Mouse (Mus musculus) embryonic facial prominence, embryonic 14.5 days (tissue): ENCODE results near the gene Lman2l. TPM values are rescaled to one million over a fixed set of nuclear protein-coding genes. Genes with fewer than 3 reads are reported as not detected.

Experiments
- ATAC-seq: fragments of 200-750 bp; cut with Nextera tagmentation; 2 replicates; pipeline ENCODE4 v1.8.0; 2017; ENCODE audit warnings: low read depth, moderate number of reproducible peaks, moderate TSS enrichment
- DNase-seq: peaks from one replicate; pipeline ENCODE4 v3.0.0-alpha.2; 2015; ENCODE audit warnings: low spot score
- H3K27ac ChIP-seq: fragments of 300-500 bp; sonication (generic); replicated peaks from 2 replicates; pipeline ENCODE4 v1.5.1; 2014; ENCODE audit warnings: low read depth, mild to moderate bottlenecking, low read length, moderate library complexity
- H3K27me3 ChIP-seq: fragments of 300-500 bp; sonication (generic); replicated peaks from 2 replicates; pipeline ENCODE4 v1.6.1; 2014; ENCODE audit warnings: low read length; ENCODE audit not compliant: control insufficient read depth, insufficient read depth
- H3K36me3 ChIP-seq: fragments of 300-500 bp; sonication (generic); 2 replicates; pipeline ENCODE4 v1.6.1; 2014; ENCODE audit warnings: low read length, mixed read lengths; ENCODE audit not compliant: control insufficient read depth, insufficient read depth
- H3K4me1 ChIP-seq: fragments of 300-500 bp; sonication (generic); 2 replicates; pipeline ENCODE4 v1.6.1; 2014; ENCODE audit warnings: antibody characterized with exemption, low read length; ENCODE audit not compliant: control insufficient read depth, insufficient read depth
- H3K4me2 ChIP-seq: fragments of 300-500 bp; sonication (generic); 2 replicates; pipeline ENCODE4 v1.6.1; 2014; ENCODE audit warnings: low read depth, mild to moderate bottlenecking, low read length, moderate library complexity, mixed read lengths
- H3K4me3 ChIP-seq: fragments of 300-500 bp; sonication (generic); 2 replicates; pipeline ENCODE4 v1.5.1; 2014; ENCODE audit warnings: low read depth, mild to moderate bottlenecking, low read length
- H3K9ac ChIP-seq: fragments of 300-500 bp; sonication (generic); 2 replicates; pipeline ENCODE4 v1.6.1; 2014; ENCODE audit warnings: low read depth, mild to moderate bottlenecking, low read length, moderate library complexity, mixed read lengths
- H3K9me3 ChIP-seq: fragments of 300-500 bp; sonication (generic); 2 replicates; pipeline ENCODE4 v1.6.1; 2016; ENCODE audit warnings: low read length; ENCODE audit not compliant: control insufficient read depth
- WGBS: fragments of 180-500 bp; shearing (Covaris S2); extraction: QIAGEN DNeasy Blood & Tissue Kit; methylation state at CpG from one replicate; pipeline ENCODE4 v1.1.7; 2014; 5-methylcytosine and 5-hydroxymethylcytosine counted together
- polyA plus RNA-seq: library from polyadenylated mRNA; unstranded; fragments of >200 nt; fragmentation: Nextera tagmentation; extraction: Ambion mirVana; gene quantifications from 2 replicates; pipeline ENCODE4 v1.2.1, GENCODE M21; 2014

Gene Lman2l
- polyA plus RNA-seq, 1 experiment from 2014 or later = 31.7 TPM

DNA sequence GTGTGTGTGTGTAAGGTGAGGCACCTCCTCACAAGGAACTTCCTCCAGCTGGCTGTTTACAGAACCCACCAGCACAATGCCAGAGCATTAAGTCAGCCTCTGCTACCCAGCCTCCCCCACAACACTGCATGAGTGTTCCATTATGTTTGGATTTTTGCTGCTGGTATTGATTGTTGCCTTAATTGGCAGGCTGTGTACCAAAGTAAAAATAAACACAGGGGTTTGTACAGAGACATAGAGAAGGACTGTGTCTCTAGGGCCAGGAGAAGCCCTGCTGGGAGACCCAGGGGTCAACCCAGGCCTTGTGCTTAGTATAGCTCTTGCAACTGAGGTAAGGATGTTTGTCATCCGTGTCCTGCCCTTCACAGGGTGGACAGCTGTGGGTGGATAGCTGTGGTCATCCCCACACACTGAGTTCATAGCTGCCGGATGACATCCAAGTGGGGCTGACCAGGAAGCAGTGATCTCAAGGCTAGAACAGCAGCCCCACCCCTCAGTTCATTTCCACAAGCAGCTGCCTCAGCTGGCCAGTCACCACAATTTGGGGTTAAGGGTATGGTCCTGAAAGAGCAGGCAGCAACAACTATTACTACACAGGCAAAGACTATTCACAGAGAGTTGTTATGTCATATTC is 24.9 kb upstream of the Lman2l start:
- Histone ChIP-seq H3K9me3 (no peaks in the 10 kb centered on the region), H3K27ac (no peak overlapping the region), H3K9ac (no peak overlapping the region), H3K4me3 (no peak overlapping the region), H3K27me3 (no peaks in the 10 kb centered on the region), H3K4me1 (peaks cover 33% of the 10 kb centered on the region), H3K4me2 (no peak overlapping the region), H3K36me3 (no peaks in the 10 kb centered on the region)
- ATAC-seq (no peak), DNase-seq (no peak)
- 47% methylated on average over 2 of the region's 2 CpGs for WGBS

DNA sequence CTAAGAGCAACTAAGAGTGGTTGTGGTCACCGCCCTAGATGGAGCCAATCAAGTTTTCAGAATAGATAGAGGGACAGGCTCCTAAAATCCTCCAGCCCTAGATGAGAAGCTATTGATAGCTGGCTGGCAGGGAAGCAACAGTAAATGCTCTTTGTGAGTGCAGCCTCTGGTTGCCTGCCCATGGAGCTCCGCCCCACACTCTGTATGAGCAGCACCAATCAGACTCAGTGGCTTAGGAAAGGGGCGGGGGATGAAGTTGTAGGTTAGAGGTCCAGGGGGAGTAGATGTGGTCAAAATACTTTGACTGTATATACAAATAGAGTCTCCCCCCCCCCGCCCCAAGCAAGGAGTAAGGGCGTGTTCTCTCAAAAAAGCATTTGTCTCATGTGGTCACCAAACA is 22.4 kb upstream of the Lman2l start:
- Histone ChIP-seq H3K9me3 (no peaks in the 10 kb centered on the region), H3K9ac (no peak overlapping the region), H3K27ac (no peak overlapping the region), H3K27me3 (no peaks in the 10 kb centered on the region), H3K4me3 (no peak overlapping the region), H3K4me2 (no peak overlapping the region), H3K4me1 (peaks cover 8% of the 10 kb centered on the region), H3K36me3 (no peaks in the 10 kb centered on the region)
- 51% methylated on average over 5 of the region's 5 CpGs for WGBS
- ATAC-seq (no peak), DNase-seq (no peak)

DNA sequence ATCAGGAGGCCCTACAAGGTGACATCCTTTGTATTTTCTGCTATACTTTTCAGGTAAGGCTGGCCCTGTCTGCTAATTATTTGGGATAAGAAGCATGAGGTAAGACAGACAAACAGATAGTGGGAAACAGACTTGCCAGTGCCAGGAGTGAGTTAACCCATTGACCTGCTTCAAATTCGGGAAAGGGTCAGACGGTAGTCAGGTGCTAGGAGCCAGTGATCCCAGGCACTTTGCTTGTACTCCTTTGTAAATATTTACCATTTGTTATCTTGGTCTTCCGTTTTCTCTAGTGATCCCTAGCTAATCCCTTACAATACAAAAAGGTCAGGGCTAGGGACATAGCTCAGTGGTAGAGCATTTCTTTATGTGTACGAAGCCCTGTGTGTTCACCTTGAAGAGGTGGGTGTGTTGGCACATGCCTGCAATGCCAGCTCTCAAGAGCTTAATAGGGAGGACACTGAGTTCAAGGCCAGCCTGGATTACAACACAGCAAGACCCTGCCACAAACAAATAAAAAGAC is 20.6 kb upstream of the Lman2l start:
- Histone ChIP-seq H3K9me3 (no peaks in the 10 kb centered on the region), H3K4me1 (peaks cover 1% of the 10 kb centered on the region; the same call in 1 of the 2 replicates), H3K36me3 (no peaks in the 10 kb centered on the region), H3K4me3 (no peak overlapping the region), H3K4me2 (no peak overlapping the region), H3K27ac (no peak overlapping the region), H3K9ac (no peak overlapping the region), H3K27me3 (no peaks in the 10 kb centered on the region)
- no peak for ATAC-seq
- DNase-seq = no peak
- 74% methylated on average over 4 of the region's 4 CpGs for WGBS

DNA sequence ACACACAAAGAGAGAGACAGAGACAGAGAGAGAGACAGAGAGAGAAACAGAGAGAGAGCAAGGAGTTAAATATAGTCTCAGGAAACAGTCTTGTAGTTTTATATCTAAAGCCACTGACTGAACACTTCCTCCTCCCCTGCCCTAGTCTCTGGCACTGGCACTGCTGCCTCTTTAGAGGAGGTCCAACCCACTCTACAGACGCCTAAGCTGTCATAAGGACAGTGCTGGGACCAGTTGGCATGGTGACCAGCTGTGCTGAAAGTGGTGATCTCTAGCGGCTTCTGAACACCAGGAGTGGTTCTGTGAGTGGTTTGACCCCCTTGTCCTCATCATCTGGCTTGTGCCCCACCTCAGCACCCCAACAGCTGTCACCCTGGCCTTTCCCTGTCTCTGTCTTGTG is 16.8 kb upstream of the Lman2l start:
- ATAC-seq = no peak
- H3K4me2 ChIP-seq = no peak overlapping the region
- H3K27ac ChIP-seq = no peak overlapping the region
- no peaks in the 10 kb centered on the region for H3K36me3 ChIP-seq
- DNase-seq = no peak
- no peak overlapping the region for H3K9ac ChIP-seq
- H3K27me3 ChIP-seq = no peaks in the 10 kb centered on the region
- H3K9me3 ChIP-seq = no peaks in the 10 kb centered on the region
- H3K4me3 ChIP-seq = no peak overlapping the region
- 42% methylated on average over 2 of the region's 2 CpGs for WGBS
- no peaks in the 10 kb centered on the region for H3K4me1 ChIP-seq

DNA sequence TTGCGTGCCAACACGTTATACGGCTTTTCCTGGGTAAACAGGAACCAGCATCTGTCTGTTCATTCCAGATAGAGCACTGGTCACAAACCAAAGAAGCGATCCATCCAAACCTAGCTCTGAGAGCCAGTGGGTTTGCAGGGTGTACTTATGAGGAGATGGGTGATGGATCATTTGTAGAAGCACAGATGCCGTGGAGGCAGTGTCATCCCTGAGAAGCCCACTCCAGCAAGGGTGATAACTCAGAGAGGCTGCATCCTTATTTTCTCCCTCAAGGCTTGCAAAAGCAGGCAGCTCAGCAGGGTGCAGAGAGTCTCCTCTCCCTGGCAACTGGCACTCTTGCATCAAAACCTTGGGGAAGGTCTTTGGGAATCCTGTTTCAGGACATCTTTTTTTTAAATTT is 13.1 kb upstream of the Lman2l start:
- Histone ChIP-seq H3K27me3 (no peaks in the 10 kb centered on the region), H3K4me1 (no peaks in the 10 kb centered on the region), H3K4me3 (no peak overlapping the region), H3K36me3 (no peaks in the 10 kb centered on the region), H3K4me2 (no peak overlapping the region), H3K27ac (no peak overlapping the region), H3K9ac (no peak overlapping the region), H3K9me3 (no peaks in the 10 kb centered on the region)
- ATAC-seq (no peak), DNase-seq (no peak)
- 84% methylated on average over 5 of the region's 5 CpGs for WGBS

DNA sequence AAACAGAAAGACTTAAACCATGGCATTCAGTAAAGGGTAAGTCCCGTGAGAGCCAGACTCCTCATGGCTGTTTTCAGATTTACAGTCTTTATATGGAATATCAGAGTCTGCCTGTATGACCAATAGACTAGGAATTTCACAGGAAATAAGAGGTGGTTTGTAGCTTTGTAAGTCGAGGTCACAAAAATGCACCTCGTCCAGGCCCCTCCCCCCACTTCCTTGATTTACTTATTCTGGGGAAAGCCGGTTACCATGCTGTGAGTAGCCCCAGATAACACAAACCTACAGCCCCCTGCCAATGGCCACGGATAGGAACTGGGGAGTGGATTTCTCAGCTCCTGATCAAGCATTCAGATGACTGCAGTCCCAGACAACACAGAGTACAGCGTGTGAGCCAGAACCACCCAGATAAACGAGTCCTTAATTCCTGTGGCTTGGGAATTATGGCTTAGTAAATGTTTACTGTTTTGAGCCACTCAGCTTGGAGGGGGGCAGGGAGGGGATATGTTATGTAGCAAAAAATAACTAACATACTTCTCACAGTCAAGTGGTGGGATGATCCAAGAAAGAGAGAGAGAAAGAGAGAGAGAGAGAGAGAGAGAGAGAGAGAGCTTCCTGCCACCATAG is 12.4 kb upstream of the Lman2l start:
- Histone ChIP-seq H3K27ac (no peak overlapping the region), H3K4me2 (no peak overlapping the region), H3K9me3 (no peaks in the 10 kb centered on the region), H3K4me3 (no peak overlapping the region), H3K9ac (no peak overlapping the region), H3K4me1 (no peaks in the 10 kb centered on the region), H3K36me3 (no peaks in the 10 kb centered on the region), H3K27me3 (no peaks in the 10 kb centered on the region)
- ATAC-seq (no peak), DNase-seq (peak; percentile 34)
- WGBS = 23% methylated on average over 7 of the region's 7 CpGs

DNA sequence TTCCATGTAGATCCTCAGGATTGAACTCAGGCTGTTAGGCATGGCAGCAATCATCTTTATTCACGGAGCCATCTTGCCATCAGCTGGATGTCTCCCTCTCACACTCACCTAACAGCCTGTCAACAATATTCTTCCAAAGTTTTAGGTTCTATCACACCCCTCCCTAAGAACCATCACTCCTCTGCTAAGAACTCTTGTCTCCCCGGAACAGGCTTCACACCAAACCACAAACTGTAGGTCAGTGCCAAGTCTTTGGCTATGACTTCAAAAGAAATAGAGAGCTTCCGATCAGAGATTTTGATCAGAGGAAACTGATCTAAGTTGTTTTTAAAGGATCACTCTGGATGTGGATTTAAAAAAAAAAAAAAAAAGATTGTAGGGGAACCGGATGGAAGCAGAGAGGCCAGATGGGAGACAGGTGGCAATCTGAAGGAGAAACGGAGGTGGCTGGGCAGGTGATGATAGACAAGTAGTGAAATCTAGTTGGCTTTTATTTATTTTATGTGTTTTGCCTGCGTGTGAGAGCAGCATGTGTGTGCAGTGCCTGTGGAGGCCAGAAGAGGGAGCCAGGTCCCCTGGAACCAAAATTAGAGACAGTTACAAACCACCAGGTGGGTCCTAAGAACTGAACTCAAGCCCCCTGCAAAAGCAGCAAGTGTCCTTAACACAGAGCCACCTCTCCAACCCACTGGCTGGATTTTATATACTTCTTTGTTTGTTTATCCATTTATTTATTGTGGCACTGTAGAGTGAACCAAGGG is 9.2 kb upstream of the Lman2l start:
- WGBS = 83% methylated on average over 6 of the region's 6 CpGs
- no peak overlapping the region for H3K4me3 ChIP-seq
- no peak overlapping the region for H3K27ac ChIP-seq
- no peaks in the 10 kb centered on the region for H3K27me3 ChIP-seq
- no peaks in the 10 kb centered on the region for H3K36me3 ChIP-seq
- H3K4me1 ChIP-seq = no peaks in the 10 kb centered on the region
- no peak overlapping the region for H3K9ac ChIP-seq
- DNase-seq (no peak), ATAC-seq (no peak)
- no peak overlapping the region for H3K4me2 ChIP-seq
- H3K9me3 ChIP-seq = no peaks in the 10 kb centered on the region

DNA sequence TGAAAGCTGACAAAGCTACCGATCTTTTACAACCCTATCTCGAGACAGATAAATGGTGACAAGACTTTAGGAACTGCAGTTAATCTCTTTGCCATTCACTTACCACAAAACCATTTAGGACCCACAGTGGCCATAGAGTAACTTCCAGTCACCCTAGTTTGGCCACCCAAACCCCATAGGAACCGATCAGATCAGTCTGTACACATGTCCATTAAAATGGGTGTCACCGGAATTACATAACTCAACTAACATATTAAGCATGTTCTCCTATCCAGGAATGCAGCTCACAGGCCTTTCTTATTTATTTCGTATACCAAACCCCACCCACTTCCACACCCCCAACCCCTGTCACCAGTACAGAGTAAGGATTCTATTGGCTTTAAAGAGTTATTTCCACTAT is 1.8 kb upstream of the Lman2l start:
- Histone ChIP-seq H3K36me3 (peaks cover 6% of the 10 kb centered on the region; the same call in 1 of the 2 replicates), H3K9me3 (no peaks in the 10 kb centered on the region), H3K27me3 (no peaks in the 10 kb centered on the region), H3K27ac (no peak overlapping the region), H3K9ac (no peak overlapping the region), H3K4me1 (0 out of 2 replicates have a peak, but pooled peaks cover 5% of the 10 kb centered on the region), H3K4me2 (no peak overlapping the region), H3K4me3 (no peak overlapping the region)
- ATAC-seq = no peak
- 91% methylated on average over 5 of the region's 5 CpGs for WGBS
- no peak for DNase-seq
